Mouse (Mus musculus): ENCODE results near the gene Nrbp1.

Gene Nrbp1

GRCm38 (mm10) chr5:31266101-31266500, 25.4 kb downstream of the Nrbp1 start:
- DNase-seq (ENCODE audit: low spot score) = no peak

GRCm38 (mm10) chr5:31267686-31268085, 27.0 kb downstream of the Nrbp1 start:
- no peak for DNase-seq (ENCODE audit: low spot score)

- no peak for DNase-seq (ENCODE audit: low spot score)
Observed at GRCm38 (mm10) chr5:31273018-31273417, 32.4 kb downstream of the Nrbp1 start.

- DNase-seq (ENCODE audit: low spot score) = no peak
Observed at GRCm38 (mm10) chr5:31279245-31279988, 38.8 kb downstream of the Nrbp1 start.

GRCm38 (mm10) chr5:31288225-31288624, 47.6 kb downstream of the Nrbp1 start:
- no peak for DNase-seq (ENCODE audit: low spot score)

GRCm38 (mm10) chr5:31288655-31289054, 48.0 kb downstream of the Nrbp1 start:
- no peak for DNase-seq (ENCODE audit: low spot score)

- no peak for DNase-seq (ENCODE audit: low spot score)
Observed at GRCm38 (mm10) chr5:31289626-31290230, 49.1 kb downstream of the Nrbp1 start.

- peak; percentile 90 for DNase-seq (ENCODE audit: low spot score)
Observed at GRCm38 (mm10) chr5:31290521-31291360, 50.1 kb downstream of the Nrbp1 start, which contains the start of gene Ift172. Gene Ift172 (minus strand): TSS chr5:31291116.

- DNase-seq (ENCODE audit: low spot score) = no peak
Observed at GRCm38 (mm10) chr5:31291361-31291688, 50.7 kb downstream of the Nrbp1 start.

- no peak for DNase-seq (ENCODE audit: low spot score)
Observed at GRCm38 (mm10) chr5:31294964-31295605, 54.4 kb downstream of the Nrbp1 start.

GRCm38 (mm10) chr5:31295606-31296141, 55.0 kb downstream of the Nrbp1 start, which contains the start of gene Fndc4:
Gene Fndc4 (minus strand): TSS chr5:31296080.
- DNase-seq (ENCODE audit: low spot score) = no peak

GRCm38 (mm10) chr5:31297047-31297757, 56.5 kb downstream of the Nrbp1 start, which contains the start of gene Gckr:
Gene Gckr (plus strand): TSS chr5:31297443.
- no peak for DNase-seq (ENCODE audit: low spot score)

- DNase-seq (ENCODE audit: low spot score) = no peak
Observed at GRCm38 (mm10) chr5:31297981-31298380, 57.3 kb downstream of the Nrbp1 start.

GRCm38 (mm10) chr5:31298486-31298885, 57.8 kb downstream of the Nrbp1 start:
- DNase-seq (ENCODE audit: low spot score) = no peak

Measured in urinary bladder, postnatal 10 days (tissue).